Mouse (Mus musculus) right cerebral cortex, postnatal 25 days (tissue): ENCODE measurements around the gene Trafd1.

Source experiments
- DNase-seq: peaks from one replicate; pipeline ENCODE4 v3.0.0; 2022

Trafd1 gene

GRCm38 (mm10) chr5:121385461-121386119 is at the start of gene Trafd1:
Gene Trafd1, minus strand, starts transcription at chr5:121385632.
- peak; percentile 93 for DNase-seq

- DNase-seq, result no peak
Measured at GRCm38 (mm10) chr5:121428954-121429353, 43.5 kb upstream of the Trafd1 start.

DNA sequence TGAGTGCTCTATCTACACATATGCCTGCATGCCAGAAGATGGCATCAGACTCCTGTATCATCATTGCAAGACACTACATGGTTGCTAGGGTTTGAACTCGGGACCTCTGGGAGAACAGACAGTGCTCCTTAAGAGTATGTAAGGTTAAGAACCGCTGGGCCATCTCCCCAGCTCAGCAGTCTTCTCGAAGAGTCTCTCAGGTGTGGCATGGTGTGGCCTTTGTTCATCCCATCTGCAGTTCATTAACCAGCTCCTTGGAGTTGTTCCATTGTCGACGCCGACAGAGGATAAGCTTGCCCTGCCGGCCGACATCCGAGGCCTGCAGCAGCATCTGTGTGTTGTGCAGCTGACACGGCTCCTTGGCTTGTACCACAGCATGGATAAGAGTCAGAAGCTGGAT is 37.9 kb upstream of the Trafd1 start:
- no peak for DNase-seq

GRCm38 (mm10) chr5:121422787-121423186 is 37.4 kb upstream of the Trafd1 start:
- no peak for DNase-seq

DNA sequence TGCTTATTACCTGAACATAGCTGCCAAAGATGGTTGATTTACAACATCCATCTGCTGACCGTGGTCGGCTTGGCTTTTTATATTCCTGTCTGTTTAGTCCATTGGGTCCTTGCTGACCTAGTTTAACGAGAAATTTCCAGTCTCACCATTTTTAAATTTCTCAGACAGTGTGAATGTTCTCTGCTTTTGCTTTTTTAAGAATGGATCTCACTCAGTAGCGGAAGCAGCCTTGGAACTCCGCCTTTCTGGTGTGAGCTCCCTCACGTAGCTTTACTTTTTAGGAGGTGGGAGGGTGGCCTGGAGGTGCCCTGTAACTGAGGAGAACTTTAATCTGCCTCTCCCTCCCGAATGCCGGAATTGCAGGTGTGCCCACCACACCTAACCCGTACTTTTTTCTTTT is 35.3 kb upstream of the Trafd1 start:
- DNase-seq, result no peak

GRCm38 (mm10) chr5:121410975-121411374 is 25.5 kb upstream of the Trafd1 start:
- no peak for DNase-seq

- no peak for DNase-seq
Measured at GRCm38 (mm10) chr5:121407856-121408255, 22.4 kb upstream of the Trafd1 start.

GRCm38 (mm10) chr5:121400849-121401248 is 15.4 kb upstream of the Trafd1 start:
- DNase-seq, result no peak

DNA sequence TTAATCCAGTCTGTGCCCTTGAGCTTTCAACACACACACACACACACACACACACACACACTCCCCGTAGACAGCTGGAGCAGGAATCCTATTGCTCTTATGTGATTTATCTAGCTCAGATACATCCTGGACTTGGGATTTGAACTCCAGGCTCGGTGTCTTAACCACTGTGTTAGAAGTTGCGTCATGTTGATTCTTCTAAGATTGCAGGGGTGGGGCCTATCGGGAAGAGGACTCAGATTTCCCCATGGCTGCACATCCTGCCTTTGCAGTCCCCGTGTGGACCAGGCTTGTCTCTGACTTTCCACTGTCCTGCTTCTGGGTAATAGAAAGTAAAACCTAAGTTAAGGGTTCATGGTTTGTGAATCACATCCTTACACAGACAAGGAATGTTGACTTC is 14.6 kb upstream of the Trafd1 start:
- no peak for DNase-seq

GRCm38 (mm10) chr5:121399540-121399939 is 14.1 kb upstream of the Trafd1 start:
- DNase-seq, result no peak

- DNase-seq, result no peak
Measured at GRCm38 (mm10) chr5:121398965-121399462, 13.6 kb upstream of the Trafd1 start.

- DNase-seq, result no peak
Measured at GRCm38 (mm10) chr5:121398146-121398964, 12.9 kb upstream of the Trafd1 start.

DNA sequence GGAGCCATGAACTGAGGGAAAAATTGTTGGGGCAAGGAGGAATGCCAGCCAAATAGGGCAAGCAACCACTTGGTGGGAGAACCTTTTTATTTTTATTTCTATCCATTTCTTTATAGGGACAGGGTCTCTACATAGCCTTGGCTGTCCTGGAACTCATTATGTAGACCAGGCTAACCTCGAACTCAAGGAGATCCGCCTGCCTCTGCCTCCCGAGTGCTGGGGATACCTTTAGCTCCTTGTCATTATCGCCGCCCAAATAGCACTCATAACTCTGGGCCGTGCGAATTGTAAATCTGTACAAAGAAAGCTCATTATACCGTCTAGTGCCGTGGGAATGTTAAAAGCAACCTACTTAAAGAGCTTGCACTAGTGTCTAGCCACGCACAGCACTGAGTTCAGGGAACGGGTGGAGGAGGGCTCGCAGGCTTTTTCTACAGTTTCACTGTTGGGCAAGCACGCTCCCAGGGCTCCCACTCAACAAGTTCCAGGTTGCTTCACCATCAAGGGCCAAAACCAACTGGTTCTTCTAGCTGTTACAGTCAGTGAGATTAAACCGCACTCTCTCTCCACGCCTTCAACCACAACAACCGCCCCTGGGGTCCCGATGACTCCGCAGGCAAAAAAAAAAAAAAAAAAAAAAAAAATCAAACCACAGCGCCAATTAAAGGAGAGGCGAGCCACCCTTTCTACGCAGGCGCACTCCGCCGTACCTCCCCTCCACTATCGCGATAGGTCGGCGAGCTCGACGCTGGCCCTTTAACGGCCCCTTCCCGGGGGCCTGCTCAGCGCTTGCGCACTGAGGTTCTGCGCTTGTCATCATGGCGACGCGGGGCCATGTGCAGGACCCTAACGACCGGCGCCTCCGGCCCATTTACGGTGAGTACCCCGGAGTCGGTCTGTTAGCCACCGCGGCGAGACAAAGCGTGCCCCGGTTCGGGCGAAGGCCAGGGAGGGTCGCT is 12.0 kb upstream of the Trafd1 start, which contains the start of gene Naa25:
Gene Naa25, plus strand, starts transcription at position 750 of the 959 bp plus-strand sequence.
- peak; percentile 93 for DNase-seq

DNA sequence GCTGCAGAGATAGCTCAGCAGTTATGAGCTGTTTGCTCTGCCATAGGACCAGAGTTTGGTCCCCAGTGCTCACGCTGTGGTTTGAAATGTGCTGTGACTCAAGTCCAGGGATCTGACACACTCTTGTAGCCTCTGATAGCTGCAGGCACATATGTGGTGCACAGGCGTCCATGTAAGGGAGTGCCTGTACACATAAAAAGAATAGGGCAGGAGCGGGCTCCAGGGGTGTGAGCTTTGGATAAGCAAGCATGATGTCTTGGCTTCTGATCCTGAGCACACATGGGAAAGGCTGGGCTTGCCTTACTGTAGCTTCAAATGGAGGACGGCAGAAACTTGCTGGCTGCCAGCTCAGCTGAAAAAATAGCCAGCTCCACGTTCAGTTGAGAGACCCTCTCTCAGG is 10.2 kb upstream of the Trafd1 start:
- DNase-seq, result no peak

DNA sequence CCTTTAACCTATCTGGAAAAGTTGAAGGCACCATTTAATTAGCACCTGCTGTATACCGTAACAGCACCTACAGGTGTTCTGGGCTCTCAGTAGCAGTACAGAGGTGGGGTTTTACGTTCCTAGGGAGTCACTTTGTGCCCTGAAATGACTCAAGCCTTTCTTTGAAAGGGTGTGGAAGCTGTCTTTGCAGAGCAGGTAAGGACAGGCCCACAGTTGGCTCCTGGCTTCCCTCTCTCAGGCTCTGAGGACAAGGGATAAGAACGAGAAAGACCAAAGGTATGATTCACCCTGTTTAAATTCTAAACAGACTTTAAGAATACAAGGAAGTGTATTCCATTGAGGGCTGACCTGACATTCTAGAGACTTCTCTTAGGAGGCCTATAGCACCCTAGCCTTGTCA is 8.0 kb upstream of the Trafd1 start:
- no peak for DNase-seq

DNA sequence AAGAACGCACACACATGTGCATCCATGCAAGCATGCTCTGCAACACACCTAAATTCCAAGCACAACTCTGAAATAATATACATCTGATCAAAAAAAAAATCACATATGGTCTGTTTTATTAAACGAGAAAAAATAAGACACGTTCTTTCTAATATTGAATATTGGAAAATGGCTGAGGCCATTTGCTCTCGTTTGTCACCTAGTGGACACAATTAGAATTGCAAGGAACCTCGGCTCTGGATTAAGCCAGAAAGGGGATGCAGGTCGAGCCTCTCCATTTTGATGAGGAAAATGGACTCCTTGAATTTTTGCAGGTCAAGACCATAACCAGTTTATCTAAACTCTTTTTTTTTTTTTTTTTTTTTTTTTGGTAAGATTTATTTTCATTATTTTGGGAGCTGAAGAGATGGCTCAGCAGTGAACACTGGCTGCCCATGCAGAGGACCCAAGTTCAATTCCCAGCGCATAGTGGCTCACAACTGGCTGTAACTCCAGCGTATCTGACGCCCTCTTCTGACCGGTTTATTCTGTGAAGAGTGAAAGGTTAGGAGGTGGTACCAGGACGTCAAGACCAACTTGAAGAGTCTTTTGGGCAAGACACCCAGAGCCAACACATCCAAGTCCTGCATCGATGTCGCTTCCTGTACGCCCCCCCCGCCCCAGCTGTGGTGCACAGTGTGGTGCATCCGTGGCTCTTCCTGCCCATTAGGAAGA is 7.4 kb upstream of the Trafd1 start:
- no peak for DNase-seq

- DNase-seq, result no peak
Measured at GRCm38 (mm10) chr5:121389691-121390090, 4.3 kb upstream of the Trafd1 start.

DNA sequence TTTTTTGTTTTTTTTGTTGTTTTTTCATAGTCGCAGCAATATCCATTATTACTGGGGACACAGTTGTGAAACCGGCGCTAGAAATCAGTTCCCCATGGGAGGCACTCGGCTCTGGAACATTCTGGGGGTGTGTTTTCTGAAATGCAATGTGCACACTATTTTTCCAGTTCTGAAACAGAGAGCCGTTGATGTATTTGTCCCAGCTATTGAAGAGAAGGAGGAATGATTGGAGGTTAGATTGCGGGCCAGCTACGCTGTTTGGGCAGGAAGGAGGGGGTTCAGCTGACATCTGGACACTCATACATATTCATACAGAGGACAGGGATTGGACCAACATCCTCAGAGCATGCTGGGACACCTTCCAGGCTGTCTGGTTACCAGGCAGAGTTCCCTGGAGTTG is 3.7 kb upstream of the Trafd1 start:
- no peak for DNase-seq

DNA sequence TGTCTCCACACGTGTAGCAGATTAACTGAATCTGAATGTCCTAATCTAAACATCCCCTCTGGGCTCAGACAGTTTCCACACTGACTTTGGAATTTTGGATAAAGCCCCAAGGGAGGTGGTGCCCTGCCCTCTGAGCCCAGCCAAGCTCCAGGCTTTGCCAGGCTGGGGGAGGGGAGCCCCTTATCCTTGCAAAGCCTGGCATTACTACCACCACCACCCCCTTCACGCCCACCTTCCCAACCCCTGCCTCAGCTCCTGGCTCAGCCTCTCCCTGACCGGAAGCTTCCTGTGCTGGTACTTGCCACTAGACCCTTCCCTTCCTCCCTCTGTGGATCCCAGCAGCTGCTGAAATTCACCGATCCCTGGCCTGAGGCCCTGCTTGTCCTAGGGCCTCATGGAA is 1.7 kb upstream of the Trafd1 start:
- no peak for DNase-seq

DNA sequence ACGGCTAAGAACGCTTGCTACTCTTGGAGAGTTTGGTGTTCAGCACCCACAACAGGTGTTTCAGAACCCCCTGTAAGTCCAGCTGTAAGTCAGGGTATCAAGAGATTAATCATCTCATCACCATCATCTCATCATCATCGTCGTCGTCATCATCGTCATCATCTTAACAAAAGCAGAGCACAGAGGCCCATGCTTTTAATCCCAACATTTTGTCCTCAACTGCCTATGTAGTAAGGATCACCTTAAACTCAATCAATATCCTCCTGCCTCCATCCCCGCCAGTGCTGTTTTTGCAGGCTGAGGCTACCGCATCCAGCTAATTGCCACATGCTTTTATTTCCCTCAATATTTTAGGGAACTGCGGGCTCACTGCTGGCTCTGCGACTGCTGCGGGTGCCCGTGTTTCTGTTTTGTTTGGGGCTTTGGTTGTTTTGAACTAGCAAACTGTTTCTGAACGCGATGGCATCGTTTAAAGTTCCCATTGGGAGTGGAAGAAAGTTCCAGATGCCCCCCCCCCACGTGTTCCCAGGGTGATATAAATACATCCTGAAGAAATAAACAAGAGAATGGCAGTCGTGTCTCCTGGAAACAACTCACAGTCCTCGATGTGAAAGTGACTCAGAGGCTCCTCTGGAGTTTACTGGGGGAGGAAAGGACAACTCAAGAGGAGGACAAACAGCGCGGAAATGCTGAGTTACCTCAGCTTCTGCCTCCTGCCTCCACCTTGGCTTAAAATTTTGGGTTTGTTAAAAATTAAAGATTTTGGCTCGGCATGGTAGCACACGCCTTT is 883 bp upstream of the Trafd1 start:
- peak; percentile 32 for DNase-seq

DNA sequence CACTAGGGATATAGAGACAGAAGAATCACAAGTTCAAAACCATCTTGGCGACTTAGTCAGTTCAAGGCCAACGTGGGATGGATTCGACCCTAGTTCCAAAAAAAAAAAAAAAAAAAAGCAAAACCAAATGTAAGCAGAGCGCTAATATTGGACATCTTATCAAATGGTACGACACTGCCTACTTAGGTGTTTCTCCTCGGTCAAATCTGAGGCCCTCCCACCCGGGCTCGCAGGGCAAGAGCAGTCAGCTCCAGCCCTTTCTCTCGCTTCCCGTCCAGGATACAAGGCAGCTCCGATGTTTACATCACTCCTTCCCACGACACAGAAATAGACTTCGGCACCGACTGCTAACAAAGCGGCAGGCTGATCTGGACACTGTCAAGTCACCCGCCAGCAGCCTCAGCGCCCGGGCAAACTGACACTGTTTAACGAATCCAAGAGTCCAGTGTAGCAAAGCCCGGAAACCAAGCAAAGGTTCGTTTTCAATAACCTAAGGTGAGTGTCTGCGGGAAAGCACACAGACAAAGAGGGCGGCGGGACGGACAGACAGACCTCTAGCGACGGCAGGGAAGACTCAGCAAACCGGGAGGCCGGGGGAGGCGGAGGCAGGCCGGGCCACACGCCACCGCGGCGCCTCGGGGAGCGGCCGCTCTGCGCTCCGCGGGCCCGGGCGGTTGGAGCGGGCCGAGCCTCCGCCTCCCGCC is 523 bp downstream of the Trafd1 start:
- DNase-seq, result no peak
